Mouse (Mus musculus) 3T3-L1 (cell line): ENCODE data around the gene Ccdc189.
A peak's percentile ranks its signal among the peaks of the same experiment; 100 is the strongest.
"Not testable (repeated sequence)": the region's sequence is repeated elsewhere in the genome, so short reads cannot be mapped to it uniquely, and the experiment has no call there.

ENCODE experiments used
- DNase-seq: peaks from one replicate; pipeline ENCODE4 v3.0.0-alpha.2; 2015; ENCODE audit warnings: low read depth, low spot score

Ccdc189 gene

DNA sequence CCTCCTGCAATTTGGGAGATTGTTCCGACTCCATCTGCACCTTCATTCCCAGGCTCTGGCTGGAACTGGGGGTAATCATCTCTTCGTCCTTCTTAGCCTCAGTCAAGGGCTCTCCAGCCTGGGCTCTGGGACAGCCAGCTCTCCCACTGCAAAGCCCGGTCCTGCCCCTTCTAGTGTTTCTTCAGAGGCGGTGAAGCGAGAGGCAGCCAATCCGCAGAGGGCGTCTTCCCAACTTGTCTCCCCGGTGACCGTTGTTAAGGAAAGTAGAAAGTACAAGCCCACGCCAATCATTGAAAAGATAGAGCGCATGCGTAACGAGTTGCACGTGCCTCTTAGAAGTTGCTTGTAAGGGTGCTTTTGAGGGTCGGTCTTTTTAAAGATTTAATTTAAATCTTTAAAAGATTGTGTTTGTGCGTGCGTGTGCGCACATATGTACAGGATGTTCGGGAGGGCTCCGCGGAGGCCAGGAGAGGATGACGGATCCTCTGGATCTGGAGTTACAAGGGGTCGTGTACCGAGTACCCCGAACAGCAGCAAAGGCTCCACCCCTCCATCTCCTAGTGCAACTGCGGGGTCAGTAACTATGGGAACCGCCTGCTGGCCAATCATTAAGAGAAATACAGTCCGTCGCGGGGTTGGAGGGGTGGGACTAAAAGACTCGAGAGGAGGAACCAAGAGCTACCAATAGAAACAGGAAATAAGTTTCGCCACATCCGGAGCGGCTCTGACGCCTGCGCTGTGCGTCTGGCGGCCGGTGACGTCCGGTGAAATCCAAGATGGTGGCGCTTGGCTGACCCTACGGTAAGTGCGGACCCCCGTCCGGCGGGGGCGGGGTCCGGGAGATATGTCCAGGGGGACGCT, at the start of gene Ccdc189, which contains the start of gene Rnf40:
TSS of gene Ccdc189 (minus strand) at position 585 of the 861 bp plus-strand sequence.
TSS of gene Rnf40 (plus strand) at position 757 of the 861 bp plus-strand sequence.
- DNase-seq: peak; percentile 99

DNA sequence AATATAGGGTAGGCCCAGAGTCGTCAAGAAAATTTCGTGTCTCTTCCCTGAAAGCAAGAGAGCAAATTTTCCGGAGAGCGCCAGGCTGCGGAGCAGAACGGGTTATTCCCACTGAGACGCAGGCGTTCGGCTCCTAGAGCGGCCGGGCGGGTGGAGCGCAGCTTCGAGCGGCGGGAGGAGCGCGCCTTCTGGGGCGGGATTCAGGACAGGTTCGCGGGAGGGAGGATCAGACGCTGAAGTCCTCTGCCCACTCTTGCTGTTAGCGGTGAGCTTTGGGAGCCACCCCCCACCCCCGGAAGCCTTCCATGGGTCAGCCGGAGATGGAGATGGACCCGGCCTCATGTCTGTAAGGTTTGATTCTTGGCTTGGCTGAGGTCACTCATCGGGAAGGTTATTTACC, 48.6 kb upstream of the Ccdc189 start:
- no peak for DNase-seq

DNA sequence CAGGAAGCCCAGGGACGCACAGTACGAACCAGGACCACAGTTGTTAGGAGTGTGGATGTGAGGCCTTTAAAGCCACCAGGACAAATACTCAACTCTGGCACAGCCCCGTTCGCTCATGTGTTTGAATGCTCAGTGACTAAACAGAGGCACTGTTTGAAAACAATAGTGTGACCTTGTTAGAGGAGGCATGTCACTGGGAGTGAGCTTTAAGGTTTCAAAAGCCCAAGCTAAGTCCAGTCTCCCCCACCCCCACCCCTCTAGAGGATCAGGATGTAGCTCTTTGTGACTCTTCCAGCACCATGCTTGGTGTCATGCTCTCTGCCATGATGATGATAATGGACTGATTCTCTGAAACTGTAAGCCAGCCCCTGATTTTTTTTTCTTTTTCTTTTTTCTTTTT, 43.0 kb upstream of the Ccdc189 start:
- no peak for DNase-seq

DNA sequence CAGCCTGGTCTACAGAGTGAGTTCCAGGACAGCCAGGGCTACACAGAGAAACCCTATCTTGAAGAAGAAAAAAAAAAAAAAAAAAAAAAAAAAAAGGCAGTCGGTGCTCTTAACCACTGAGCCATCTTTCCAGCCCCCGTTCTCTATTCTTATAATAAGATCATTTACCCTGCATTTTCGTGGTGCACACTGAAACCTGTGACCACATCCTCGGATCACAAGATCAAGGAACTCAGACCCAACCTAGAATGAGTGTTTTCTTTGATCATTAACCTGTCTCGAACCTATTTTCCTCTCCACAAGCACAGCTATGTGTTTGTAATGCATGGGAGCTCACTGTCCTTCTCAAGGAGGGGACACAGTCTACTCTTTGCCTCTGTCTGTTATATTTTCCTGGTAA, 40.3 kb upstream of the Ccdc189 start:
- no peak for DNase-seq

GRCm38 (mm10) chr7:127626471-127626870, 38.1 kb upstream of the Ccdc189 start:
- no peak for DNase-seq

- no peak for DNase-seq
Observed at GRCm38 (mm10) chr7:127626039-127626438, 37.6 kb upstream of the Ccdc189 start.

GRCm38 (mm10) chr7:127618402-127618801, 30.0 kb upstream of the Ccdc189 start:
- DNase-seq: not testable (repeated sequence)

DNA sequence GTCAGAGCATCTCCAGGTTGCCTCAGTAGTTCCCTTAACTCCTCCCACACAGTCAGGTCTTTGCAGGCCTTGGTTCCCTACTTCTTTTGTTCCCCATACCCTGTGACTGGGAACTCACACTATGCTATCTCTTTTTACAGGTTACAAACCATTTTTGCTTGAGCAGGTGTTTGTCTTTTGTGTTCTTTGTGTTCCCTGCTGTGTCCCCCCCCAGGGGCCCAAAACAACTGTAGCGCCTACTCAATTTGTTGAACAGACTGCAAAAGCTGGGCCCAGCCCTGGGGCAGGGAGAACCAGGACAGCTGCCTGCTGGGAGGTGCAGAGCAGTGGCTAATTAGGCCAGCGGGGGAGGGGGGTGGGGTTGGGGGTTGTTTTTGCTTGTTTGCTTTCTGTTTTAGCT, 29.6 kb upstream of the Ccdc189 start:
- no peak for DNase-seq

DNA sequence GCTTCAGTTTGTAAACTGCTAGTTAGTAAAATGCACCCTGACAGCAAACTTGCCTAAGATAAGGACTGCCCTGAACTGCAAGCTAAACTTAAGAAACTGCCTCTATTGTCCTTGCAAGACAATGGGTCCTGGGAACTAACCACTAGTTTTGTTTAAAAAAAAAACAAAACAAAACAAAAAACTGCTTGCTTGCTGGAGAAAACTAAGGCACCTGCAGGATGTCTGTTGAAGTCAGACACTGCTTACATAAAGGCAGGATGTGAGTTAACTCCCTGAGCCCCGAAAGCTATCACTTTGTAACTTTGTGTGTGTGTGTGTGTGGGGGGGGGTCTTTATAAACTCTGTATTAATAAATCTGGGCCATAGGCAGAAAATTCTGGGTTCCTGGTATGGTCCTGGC, 28.5 kb upstream of the Ccdc189 start:
- no peak for DNase-seq

- DNase-seq: no peak
Observed at GRCm38 (mm10) chr7:127616336-127616735, 27.9 kb upstream of the Ccdc189 start.

DNA sequence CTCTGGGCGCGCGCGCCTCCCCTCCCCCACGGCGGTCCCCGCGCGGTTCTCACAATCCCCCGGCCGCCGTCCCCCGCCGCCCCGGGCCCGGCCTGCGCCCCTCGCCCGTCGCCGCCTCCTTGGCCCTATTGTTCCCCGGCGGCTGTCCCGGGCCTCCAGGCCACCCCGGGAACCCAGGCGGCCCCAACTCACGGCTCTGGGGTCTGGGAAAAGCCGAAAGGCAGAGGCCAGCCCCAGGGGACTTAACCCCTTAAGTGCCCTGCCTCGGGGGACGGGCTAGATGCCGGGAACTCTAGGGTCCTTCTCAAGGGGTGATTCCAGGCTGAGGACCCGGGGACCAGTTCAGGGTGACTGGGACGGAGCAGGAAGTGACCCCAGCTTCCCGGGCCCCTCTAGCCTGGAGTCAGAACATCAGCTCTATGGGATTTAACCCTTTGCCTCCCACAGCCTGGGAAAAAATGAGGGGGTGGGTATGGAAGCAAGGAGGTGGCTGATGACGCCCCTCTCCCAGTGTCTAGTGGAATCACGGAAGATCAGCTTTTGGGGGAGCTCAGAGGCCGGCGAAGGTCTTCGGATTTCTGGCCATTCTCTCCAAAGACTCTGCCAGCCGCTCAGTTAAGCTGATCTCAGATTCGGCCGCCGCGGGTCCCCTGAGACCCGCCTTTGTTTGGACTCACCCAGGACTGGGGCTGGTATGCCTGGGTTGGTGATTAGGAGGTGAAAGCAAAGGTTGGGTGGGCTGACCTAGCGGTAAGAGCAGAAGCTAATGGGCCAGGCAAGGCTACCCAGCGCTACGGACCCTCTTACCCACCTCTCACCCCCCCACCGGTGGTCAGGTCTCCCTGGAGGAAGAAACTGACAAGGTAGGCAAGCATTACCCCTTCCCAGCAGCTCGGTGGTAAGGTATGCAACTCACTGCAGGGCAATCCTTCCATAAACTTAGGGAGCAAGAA, 26.8 kb upstream of the Ccdc189 start, which contains the start of gene Zfp629:
TSS of gene Zfp629 (minus strand) at position 907 of the 953 bp plus-strand sequence.
- peak; percentile 60 for DNase-seq

GRCm38 (mm10) chr7:127614511-127614890, 26.1 kb upstream of the Ccdc189 start:
- peak; percentile 36 for DNase-seq

DNA sequence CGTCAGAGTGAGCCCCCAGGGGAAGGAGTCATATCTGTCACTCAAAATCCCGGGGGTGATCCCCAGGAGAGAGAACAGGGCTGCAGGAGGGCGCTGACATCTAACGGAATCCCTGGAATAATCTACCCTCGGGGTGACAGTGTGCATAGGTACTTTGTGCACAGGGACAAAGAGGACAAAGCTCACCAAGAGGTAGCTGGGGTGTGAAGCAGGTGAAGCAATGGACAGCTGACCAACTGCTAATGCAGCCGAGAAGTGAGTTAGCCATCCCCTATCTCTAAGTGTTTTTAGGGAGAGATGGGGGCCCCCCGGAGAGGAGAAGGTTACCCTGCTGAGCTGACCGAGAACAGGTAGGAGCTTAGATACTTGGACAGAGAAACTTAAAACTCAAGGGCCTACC, 25.7 kb upstream of the Ccdc189 start:
- DNase-seq: no peak

- DNase-seq: no peak
Observed at GRCm38 (mm10) chr7:127613501-127613900, 25.1 kb upstream of the Ccdc189 start.

GRCm38 (mm10) chr7:127611561-127611960, 23.2 kb upstream of the Ccdc189 start:
- DNase-seq: no peak

GRCm38 (mm10) chr7:127611011-127611410, 22.6 kb upstream of the Ccdc189 start:
- no peak for DNase-seq

GRCm38 (mm10) chr7:127607150-127607549, 18.8 kb upstream of the Ccdc189 start:
- DNase-seq: no peak

DNA sequence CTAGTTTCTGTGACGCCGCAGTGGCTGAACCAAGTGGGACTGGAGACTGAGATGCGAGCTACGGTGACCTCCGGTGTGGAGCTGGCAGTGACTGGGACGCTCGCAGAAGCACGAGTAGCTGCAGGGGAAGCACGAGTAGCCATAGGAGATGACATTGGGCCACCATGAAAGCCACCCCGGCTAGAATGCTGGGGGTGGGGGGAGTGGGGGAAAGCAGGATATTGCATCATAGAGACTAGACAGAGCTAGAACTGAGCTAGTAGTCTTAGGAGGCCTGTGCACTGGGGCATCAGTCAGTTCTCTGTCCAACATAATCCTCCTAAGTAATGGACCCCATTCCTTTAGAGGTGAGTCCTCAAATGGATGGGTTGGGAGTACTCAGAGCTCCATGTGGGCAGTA, 15.9 kb upstream of the Ccdc189 start:
- DNase-seq: no peak

DNA sequence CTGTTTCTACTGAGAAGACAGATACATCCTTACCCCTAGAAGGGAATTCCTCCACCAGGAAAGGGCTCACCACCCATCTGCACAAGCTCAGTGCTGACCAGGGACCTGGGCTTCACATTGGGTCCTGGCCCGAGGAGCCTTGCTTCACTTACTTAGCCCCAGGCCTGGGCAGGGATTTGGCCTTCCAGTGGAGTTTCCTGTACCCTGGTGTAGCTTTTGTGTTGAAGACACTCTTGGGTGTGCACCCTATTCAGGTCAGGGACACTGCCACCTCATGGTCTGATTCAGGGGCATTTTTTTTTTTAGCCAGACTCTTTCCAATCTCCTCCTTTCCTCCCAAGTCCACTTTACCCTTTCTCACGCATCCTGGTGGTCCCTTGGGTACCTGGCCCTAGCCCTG, 14.5 kb upstream of the Ccdc189 start:
- no peak for DNase-seq

- DNase-seq: no peak
Observed at GRCm38 (mm10) chr7:127601735-127602134, 13.3 kb upstream of the Ccdc189 start.

GRCm38 (mm10) chr7:127600612-127601011, 12.2 kb upstream of the Ccdc189 start:
- DNase-seq: no peak

DNA sequence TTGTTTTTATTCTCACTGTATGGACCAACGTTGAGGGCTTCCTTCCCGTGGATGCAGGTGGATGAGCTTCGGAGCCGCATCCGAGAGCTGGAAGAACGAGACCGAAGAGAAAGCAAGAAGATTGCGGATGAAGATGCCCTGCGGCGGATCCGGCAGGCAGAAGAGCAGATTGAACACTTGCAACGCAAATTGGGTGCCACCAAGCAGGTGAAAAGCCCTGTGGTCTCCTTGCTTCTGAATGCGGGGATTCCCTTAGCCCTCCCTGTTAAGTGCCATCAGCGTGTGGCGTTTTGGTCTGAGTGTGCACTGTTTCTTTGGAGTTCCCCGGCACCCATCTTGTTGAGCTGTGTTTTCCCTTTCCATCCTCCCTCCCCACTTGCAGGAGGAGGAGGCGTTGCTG, 8.4 kb upstream of the Ccdc189 start:
- DNase-seq: no peak
